Mouse (Mus musculus) T-helper 1 cell (primary cell): ENCODE results near the gene Fpgs.

Experiments used
- in situ Hi-C: fragments of 300-600 bp; cut with MboI, MseI; formaldehyde crosslinking; loops from one replicate; pipeline ENCODE4 v1.15.1; 2025; ENCODE audit warnings: high pct_unique_total_duplicates

The Fpgs gene

DNA sequence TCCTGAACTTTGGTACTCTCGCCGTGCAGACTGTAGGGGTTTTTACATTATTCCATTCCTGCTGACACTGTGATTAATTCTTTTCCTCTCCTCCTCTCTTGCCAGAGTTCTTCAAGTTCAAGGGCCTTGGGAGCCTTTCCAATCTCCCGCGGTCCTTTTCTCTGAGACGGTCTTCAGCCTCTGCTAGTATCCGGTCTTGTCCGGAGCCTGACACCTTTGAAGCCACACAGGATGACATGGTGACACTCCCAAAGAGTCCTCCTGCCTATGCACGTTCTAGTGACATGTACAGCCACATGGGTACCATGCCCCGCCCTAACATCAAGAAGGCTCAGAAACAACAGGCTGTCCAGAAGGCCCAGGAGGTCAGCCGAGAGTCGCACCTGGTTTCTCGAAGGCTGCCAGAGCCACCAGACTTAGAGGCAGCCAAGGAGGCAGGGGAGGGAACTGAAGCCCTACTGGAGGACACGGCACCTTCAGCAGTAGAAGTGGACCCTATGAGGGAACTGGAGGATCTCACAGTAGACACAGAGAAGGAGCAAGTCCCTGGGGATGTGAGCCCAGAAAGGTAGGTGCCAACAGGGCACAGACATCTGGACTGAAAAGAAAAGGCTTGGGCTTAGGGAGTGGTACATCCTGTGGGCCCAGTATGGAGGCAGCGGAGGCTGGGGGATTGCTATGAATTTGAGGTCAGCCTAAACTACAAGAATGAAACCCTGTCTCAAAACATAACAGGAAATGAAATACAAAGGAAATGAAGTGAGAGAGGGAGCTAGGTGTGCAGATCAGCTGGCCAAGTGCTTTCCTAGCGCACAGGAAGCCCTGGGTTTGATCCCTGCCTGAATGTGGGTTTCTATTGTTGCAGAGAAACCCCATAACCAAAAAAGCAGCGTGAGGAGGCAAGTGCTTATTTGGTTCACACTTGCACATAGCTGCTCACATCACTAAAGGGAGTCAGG lies 21.2 kb upstream of the Fpgs start:
- in situ Hi-C loops, result no loop called here

DNA sequence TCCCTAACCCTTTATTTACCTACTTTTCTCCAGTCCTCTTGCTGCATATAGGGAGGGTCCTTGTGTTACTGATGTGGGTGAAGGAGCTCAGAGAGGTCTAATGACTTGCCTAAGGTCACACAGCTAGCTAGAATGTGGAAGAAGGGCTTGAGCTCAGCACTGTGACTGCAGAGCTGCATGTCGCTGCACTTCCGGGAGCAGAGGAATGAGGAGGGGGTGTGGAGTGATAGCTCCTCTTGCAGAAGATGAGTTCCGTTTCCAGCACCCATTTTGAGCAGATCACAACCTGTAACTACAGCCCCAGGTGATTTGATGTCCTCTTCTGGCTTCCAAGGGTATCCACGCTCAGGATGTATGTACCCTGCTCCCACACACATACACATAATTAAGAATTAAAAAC lies 20.2 kb upstream of the Fpgs start:
- in situ Hi-C loops, result no loop called here

DNA sequence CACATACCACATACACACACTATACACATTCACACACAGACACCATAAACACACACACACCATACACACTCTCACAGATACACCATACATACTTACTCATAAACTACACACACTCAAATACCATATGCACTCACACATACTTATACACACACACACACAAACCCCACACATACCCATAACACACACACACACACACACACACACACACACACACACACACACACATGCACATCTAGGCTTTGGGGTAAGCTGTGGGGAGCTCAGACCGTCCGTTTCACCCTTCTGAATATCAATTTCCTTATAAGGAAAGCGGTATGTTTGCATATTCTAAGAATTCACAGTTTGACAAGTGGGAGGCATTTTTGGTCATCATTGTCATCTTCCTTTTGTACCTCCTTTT lies 18.6 kb upstream of the Fpgs start:
- in situ Hi-C loops, result no loop called here

DNA sequence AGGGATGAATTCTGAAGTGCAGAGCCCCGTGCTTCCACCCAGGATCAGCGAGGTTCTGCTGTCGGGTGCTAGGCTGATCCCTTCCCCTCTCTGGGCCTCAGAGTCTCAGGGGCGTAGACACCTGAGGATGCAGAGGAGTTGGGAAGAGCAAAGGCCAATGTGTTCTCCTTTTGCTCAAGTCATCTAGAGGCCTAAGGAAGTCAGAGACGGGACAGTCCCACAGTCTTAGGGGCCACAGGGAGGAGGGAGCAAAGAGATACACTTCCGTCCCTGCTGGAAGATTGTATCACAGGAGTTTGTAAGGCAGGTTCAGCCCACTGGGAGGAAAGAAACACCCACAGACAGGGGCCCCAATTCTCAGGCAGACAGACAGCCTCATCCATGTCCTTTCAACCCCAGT lies 18.1 kb upstream of the Fpgs start:
- in situ Hi-C loops, result no loop called here

DNA sequence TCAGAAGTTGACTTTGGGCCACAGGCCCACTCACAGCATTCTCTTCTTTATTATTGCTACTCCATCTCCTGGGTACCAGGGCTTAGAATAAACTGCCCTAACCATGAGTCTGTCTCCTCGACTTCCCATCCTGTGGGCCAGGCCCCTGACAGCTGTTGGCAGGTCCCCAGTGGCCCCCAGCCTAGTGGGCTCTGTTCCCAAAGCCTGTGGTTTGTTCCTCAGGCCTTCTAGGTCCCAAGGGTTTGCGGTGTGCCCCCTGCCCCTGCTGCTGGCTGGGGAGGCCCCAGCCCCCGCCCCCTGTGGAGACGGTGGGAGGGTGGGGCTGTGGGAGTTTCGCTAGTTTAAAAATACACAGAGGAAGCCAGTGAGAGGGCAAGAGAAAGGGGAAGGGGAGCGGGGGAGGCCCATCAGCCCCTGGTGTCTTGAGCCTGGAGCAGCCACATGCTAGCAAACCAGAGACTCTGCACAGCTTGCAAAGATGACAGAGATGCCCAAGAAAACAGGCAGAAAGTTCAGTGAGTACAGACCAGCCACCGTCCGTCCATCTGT lies 16.8 kb upstream of the Fpgs start, which contains the start of gene Sh2d3c:
Gene Sh2d3c, plus strand, starts transcription at position 375 of the 549 bp plus-strand sequence.
- in situ Hi-C loops, result no loop called here

DNA sequence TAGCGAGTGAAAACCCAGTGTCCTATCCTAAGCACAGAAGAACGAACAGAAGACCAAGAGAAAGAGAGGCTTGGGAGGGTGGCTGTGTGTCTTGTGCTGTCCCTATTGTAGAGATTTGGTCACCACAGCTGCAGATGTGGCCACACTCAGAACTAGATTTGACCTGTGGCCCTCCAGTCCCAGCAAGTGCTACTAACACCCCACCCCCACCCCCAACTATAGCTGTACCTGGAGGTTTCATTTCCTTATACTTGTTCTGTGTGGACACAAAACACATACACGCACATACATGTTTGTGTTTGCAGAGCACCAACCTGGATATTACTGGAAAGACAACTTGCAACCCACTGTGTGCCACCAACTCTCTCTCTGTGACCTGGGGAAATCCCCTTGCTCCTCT lies 16.1 kb upstream of the Fpgs start:
- in situ Hi-C loops, result no loop called here

DNA sequence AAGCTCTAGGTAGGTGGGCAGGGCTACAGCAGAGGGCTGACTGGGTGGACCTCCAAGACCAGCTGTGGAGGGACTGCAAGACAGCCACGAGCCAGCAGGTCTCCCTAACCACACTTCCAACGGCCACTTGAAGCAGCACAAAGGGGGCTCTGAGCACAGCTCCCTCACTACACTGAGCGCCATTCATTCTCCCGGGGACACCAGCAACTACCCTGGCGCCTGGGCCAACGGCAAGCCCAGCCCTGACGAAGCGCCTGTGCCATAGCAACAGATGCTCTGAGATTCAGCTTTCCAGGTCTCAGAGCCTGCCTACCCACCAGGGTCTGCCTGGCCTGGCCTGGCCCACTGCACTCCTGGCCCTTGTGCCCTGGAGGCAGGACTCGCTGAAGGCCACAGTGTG lies 14.8 kb upstream of the Fpgs start:
- in situ Hi-C loops, result no loop called here

DNA sequence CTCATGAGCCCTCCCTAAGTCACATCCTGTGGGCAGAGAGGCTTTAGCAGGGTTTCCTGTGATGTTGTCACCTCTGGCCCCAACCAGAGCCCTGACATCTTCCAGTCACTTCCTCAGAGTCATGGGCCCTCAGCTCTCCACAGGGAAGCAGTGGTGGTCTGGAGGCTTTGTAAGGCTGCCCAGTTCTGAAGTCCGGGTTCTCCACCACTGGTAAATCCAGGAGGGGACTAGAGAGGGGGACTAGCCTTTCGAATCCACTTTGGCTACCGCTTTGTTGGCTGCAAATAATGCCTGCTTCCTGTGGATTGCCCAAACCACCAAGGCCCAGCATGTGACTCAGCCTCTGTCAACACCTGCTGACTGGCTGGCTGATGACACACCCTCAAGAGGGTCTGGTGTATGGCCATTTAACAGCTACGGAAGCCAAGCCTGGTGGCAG lies 11.1 kb upstream of the Fpgs start:
- in situ Hi-C loops, result loop anchor here (5.0 kb wide), 1 partner anchor 42 kb away; the partner anchor contains the start of gene Tor2a

DNA sequence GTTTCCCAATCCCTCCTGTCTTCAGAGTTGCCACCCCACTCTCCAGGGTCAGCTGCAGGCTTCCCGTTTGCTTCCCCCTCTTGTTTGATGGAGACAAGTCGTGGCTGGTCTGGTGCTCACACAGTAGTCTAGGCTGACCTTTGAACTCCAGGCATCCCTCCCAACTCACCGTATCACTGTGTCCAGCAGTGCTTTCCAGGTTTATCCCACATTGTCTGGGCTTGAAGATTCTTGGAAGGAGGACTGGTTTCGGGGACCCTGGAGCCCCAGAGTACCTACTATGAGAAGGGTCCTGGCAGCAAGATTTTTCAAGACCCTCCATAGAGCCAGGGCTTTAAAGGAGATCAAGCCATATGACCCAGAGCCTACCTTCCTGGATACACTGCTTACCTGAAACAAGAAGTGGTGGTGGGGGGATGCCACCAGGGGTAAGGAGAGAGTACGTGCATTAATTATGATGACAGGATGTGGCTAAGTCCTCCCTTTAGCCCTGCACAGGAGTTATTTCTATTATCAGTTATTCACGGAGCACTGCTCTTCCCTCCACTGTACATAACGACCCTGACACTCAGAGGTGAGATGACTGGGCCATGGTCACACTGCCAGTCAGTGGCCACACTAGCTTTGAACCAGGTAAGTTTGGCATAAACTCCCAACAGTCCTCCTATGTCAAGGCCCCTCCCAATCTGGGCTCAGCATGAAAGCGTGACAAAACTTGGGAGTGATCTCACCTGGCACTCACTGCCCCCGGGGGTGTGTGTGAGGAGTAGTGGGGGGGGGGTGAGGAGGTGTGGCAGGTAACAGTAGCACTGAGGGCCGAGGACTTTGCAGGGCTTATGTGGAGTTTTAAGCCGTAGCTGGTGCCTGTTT lies 10.4 kb upstream of the Fpgs start:
- in situ Hi-C loops, result loop anchor here (5.0 kb wide), 1 partner anchor 43 kb away; the partner anchor contains the start of gene Tor2a

DNA sequence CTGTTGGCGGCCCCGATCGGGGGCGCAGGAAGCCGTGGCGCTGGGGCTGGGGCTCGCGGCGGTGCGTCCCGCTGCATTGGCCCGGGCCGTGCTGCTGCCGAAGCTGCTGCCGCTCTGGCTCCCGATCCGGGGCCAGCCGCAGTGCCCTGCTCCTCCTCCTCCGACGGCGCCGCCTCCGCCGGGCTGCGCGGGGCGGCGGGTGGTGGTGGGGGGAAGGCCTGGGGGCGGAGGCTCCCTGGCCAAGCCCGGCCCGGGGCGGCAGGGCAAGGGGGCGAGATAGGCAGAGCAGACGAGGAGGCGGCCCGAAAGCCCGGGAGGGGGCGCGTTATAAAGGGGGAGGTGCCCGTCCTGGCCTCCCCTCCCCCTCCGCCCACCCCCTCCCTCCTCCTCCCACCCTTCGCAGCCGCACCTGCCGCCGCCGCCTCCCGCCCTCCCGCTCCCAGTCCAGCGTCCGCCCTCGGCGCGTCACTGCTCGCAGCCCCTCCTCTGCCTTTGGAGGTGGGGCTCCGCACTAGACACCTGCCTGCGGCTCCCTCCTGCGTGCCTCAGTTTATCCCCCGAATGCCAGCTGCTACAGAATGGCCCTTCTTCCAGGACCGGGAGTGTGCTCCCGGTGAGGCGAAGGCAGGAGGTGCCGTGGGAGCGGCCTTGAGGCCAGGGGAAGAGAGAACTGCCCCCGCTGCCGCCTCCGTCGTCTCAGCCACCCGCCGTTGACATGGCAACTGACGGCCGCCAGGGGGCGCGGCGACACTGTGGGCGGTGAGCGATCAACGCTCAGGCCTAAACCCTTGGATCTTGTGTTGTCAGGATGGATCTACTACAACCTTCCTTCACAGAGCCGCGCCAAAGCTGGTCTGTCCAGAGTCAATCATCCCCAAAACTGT lies 9.2 kb upstream of the Fpgs start, which contains the start of gene Cdk9:
Gene Cdk9, minus strand, starts transcription at position 143 of the 884 bp plus-strand sequence.
- in situ Hi-C loops, result loop anchor here (5.0 kb wide), 1 partner anchor 44 kb away; the partner anchor contains the start of gene Tor2a

DNA sequence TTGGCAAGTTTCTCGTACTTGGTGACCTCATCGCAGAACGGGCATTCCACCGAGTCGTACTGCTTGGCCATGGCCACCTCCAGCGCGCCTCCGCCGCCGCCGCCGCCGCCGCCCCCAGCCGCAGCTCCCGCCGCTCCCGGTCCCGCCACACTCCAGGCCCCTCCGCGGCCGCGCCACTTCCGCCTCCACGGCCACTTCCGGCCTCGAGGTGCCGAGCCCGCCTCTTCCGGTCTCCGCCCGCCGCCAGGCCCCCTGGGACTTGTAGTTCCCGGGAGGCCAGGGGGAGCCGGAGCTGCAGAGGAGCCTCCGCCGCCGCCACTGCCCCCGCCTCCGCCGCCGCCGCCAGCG lies 8.6 kb upstream of the Fpgs start:
- in situ Hi-C loops, result loop anchor here (5.0 kb wide), 1 partner anchor 45 kb away; the partner anchor contains the start of gene Tor2a

DNA sequence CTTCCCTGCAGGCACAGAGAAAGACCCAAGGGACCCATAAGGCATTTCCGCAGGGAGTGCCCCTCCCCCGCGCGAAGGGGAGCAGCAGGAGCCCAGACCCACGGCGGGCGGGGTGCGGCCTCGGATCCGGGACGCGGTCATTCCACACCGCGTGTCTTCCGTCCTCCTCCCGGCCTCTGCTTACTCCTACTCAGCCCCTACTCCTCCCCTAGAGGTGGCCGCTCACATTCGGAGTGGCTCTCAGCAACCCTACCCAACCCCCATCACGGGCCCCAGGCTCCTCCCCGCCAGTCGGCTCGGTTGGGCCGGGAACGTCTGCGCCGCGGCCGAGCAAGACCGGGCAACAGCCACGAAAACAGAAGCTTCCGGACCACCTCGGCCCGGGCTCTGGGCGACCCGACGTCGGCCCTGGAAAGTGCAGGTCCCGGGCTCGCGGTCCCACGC lies 8.2 kb upstream of the Fpgs start:
- in situ Hi-C loops, result loop anchor here (5.0 kb wide), 1 partner anchor 45 kb away; the partner anchor contains the start of gene Tor2a

DNA sequence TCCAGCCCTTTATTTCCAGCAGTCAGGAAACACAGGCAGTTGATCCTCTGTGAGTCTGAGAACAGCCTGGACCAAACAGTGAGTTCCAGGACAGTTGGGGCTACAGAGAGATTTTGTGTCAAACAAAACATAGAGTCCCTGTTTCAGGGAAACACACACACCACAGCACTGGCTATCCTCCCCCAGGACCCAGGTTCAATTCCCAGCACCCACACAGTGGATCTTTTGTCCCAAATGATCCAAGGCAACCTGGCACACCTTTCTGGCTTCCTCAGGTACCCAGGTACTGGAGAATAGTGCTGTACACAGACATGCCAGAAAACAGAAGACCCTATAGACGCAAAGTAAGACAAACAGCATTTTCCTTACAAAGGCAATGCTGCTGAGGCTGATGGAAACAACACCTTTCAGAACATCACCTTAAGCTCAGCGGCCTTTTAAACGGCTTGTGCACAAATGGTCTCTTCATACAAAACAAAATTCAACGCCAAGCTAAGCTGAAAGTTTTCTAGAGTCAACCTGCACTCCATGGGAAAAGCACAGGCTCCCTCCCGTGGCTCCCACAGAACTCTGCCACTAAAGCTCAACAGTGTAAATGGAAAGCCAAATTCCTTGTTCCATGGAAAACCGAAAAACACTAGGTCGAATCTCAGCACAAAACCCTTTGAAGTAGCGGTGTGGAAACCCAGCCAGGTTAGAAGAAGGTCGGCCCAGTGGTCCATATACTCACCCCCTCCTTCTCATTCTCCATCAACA lies 7.5 kb upstream of the Fpgs start:
- in situ Hi-C loops, result loop anchor here (5.0 kb wide), 1 partner anchor 46 kb away; the partner anchor contains the start of gene Tor2a

DNA sequence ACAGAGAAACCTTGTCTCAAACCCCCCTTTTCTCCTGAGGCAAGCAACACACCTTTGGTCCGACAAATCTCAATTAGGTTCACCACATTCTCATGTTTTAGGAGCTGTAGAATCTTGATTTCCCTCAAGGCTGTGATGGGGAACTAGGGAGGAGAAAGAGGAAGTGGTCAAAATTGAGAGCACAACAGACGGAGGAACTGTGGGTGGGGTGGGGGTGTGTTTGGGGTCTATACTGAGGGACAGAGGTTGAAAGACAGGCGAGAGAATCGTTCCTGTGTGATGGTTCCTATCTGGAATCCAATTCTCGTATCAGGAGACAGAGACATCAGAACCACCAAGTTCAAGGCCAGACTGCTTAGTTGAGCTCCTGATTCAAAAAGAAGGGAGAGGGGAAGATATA lies 6.5 kb upstream of the Fpgs start:
- in situ Hi-C loops, result loop anchor here (5.0 kb wide), 1 partner anchor 47 kb away; the partner anchor contains the start of gene Tor2a

DNA sequence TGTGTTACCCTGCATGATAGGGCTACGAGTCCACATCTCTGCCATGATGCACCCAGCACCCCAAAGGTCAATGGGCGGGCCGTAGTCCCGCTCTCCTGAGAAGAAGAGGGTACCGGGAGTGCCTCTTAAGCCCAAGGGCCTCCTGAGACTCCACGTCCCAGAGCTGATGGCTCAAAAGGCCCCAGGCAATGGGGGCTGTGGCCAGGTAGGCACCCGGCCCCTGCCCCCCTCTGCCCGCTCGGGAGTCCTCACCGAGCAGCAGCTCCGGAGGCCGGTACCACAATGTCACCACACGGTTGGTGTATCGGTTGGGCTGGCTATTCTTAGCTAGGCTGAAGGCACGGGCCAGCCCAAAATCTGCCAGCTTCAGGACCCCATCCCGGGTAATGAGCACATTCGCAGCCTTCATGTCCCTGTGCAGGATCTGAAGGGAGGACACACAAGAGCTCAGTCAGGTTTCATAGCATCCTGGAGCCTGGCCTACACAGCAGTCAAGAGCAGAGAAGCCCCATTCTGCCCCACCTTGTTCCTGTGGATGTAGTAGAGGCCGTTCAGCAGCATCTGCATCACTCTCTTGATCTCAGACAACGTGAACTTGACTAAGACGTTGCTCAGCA lies 5.7 kb upstream of the Fpgs start:
- in situ Hi-C loops, result loop anchor here (5.0 kb wide), 1 partner anchor 48 kb away; the partner anchor contains the start of gene Tor2a

DNA sequence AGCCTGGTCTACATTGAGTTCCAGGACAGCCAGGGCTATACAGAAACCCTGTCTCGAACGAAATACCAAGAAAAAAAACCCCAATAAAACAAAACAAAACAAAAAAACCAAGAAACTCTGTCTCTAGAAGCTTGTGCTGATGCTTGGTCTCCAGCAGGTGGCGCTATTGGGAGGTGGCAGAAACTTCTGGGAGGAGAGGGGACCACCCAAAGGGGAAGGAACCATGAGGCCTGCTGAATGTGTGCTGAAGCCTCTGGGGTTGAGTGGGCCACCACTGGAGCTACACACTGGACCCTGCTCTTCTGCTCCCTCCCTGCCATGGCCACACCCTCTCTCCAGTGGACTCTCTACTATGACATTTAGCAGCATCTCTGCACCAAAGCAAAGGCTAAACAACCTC lies 4.7 kb upstream of the Fpgs start:
- in situ Hi-C loops, result no loop called here

DNA sequence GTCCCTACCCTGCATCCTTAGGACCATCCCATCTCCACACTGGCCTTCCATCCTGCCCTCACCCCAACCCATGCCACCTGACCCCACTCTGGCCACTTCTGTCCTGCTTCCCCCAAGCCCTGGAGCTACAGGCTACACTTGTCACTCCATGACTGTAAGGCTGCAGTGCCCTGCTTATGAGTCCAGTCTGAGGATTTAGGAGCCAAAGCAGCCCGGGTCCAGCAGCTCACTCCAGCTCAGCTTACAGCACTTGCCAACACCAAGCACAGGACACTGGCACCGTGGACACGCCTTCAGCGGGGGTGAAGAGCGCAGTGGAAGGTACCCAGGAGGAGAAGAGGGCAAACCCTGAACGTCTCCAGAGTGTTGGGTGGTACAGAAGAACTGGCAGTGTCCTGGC lies 3.0 kb upstream of the Fpgs start:
- in situ Hi-C loops, result no loop called here

DNA sequence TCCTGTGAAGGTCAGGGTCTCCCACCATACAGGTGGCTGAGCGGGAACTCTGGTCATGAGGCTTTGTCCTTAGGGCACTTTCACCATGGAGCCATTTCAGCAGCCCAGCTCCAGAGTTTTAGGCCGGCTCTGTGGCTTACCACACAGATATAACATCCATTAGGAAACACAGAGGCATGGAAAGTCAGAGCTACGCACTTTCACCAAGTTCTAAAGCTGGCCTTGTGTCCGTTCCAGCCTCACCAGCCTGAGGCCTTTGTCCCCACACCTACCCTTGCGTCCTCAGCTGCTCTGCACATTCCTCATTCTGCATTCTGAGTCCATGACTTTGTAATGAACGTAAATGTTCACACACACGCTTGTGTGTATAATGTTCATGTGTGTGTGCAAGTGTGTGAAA lies 1.1 kb upstream of the Fpgs start:
- in situ Hi-C loops, result no loop called here

DNA sequence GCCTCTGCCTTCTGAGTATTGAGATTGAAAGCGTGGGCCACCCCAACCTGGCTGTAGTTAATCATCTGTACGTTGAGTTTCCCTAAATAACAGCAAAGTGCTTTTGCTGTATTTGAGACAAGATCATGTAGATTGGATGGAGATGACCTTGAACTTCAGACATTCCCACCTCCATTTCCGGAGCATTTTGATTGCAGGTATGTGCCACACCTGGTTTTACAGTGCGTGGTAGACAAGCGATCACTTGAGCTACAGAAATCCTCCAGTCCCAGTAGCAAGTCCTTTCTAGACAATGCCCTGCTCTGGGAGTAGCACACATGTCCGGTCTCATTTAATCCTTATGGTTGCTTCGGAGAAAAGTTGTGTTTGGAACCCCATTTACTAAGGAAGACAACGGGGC lies 899 bp downstream of the Fpgs start:
- in situ Hi-C loops, result no loop called here
